Mouse (Mus musculus) midbrain, postnatal 0 days (tissue): ENCODE measurements around the gene Ctbs. TPM values are rescaled to one million over a fixed set of nuclear protein-coding genes. Genes with fewer than 3 reads are reported as not detected.
A peak's percentile ranks its signal among the peaks of the same experiment; 100 is the strongest.
"Not testable (repeated sequence)": the region's sequence is repeated elsewhere in the genome, so short reads cannot be mapped to it uniquely, and the experiment has no call there.

Source experiments
- ATAC-seq: fragments of 200-750 bp; cut with Nextera tagmentation; 2 replicates; pipeline ENCODE4 v1.8.0; 2017; ENCODE audit warnings: moderate number of reproducible peaks, mild to moderate bottlenecking, moderate TSS enrichment, moderate library complexity; ENCODE audit not compliant: low FRiP score
- DNase-seq: peaks from one replicate; pipeline ENCODE4 v3.0.0-alpha.2; 2015; ENCODE audit warnings: low spot score
- H3K27ac ChIP-seq: fragments of 300-500 bp; sonication (generic); 2 replicates; pipeline ENCODE4 v1.5.1; 2014; ENCODE audit warnings: low read depth, mild to moderate bottlenecking, low read length, mixed read lengths
- H3K27me3 ChIP-seq: fragments of 300-500 bp; sonication (generic); 2 replicates; pipeline ENCODE4 v1.6.1; 2014; ENCODE audit warnings: low read length, control low read depth, mixed read lengths; ENCODE audit not compliant: insufficient read depth
- H3K36me3 ChIP-seq: fragments of 300-500 bp; sonication (generic); 2 replicates; pipeline ENCODE4 v1.6.1; 2014; ENCODE audit warnings: low read length, control low read depth, mixed read lengths; ENCODE audit not compliant: insufficient read depth
- H3K4me1 ChIP-seq: fragments of 300-500 bp; sonication (generic); 2 replicates; pipeline ENCODE4 v1.6.1; 2014; ENCODE audit warnings: mild to moderate bottlenecking, control low read depth, antibody characterized with exemption, low read length, mixed read lengths; ENCODE audit not compliant: insufficient read depth
- H3K4me2 ChIP-seq: fragments of 300-500 bp; sonication (generic); 2 replicates; pipeline ENCODE4 v1.6.1; 2014; ENCODE audit warnings: low read depth, mild to moderate bottlenecking, low read length, mixed read lengths; ENCODE audit not compliant: poor library complexity, severe bottlenecking
- H3K4me3 ChIP-seq: fragments of 300-500 bp; sonication (generic); 2 replicates; pipeline ENCODE4 v1.5.1; 2014; ENCODE audit warnings: low read depth, mild to moderate bottlenecking, low read length, moderate library complexity
- H3K9ac ChIP-seq: fragments of 300-500 bp; sonication (generic); replicated peaks from 2 replicates; pipeline ENCODE4 v1.6.1; 2014; ENCODE audit warnings: mild to moderate bottlenecking, low read length, moderate library complexity, mixed read lengths; ENCODE audit not compliant: poor library complexity, severe bottlenecking
- H3K9me3 ChIP-seq: fragments of 300-500 bp; sonication (generic); 2 replicates; pipeline ENCODE4 v1.6.1; 2016; ENCODE audit warnings: low read length, control low read depth
- CTCF ChIP-seq: IDR thresholded peaks from 2 replicates; pipeline ENCODE4 v1.5.1; 2016; ENCODE audit warnings: antibody characterized with exemption, mild to moderate bottlenecking
- WGBS: fragments of 180-500 bp; shearing (Covaris S2); extraction: QIAGEN DNeasy Blood & Tissue Kit; methylation state at CpG from one replicate; pipeline ENCODE4 v1.1.7; 2014; 5-methylcytosine and 5-hydroxymethylcytosine counted together
- polyA plus RNA-seq: library from polyadenylated mRNA; unstranded; fragments of >200 nt; fragmentation: Nextera tagmentation; extraction: Ambion mirVana; gene quantifications from 2 replicates; pipeline ENCODE4 v1.2.1, GENCODE M21; 2015
- total RNA-seq: library from RNA; depleted of rRNA; stranded (reverse); fragments of >200 nt; gene quantifications from 2 replicates; pipeline ENCODE4 v1.2.3, GENCODE M21; 2014

Gene Ctbs
- total and polyA plus RNA-seq, 2 experiments from 2014 or later, result 4.7 to 6.3 TPM

- H3K9ac ChIP-seq, result no peak overlapping the region
- H3K36me3 ChIP-seq, result peaks cover 42% of the 10 kb centered on the region
- no peak for DNase-seq
- no peak overlapping the region for H3K4me3 ChIP-seq
- H3K27ac ChIP-seq, result no peak overlapping the region
- no peaks in the 10 kb centered on the region for H3K9me3 ChIP-seq
- no peaks in the 10 kb centered on the region for H3K27me3 ChIP-seq
- TF ChIP-seq CTCF, result peak; percentile 50
- H3K4me2 ChIP-seq, result no peak overlapping the region
- H3K4me1 ChIP-seq, result no peaks in the 10 kb centered on the region
- no peak for ATAC-seq
- WGBS, result 83% methylated on average over 7 of the region's 7 CpGs
These were observed 25.9 kb upstream of the Ctbs start for GRCm38 (mm10) chr3:146423710-146424109.

- no peak for ATAC-seq
- no peaks in the 10 kb centered on the region for H3K4me1 ChIP-seq
- TF ChIP-seq CTCF, result no peak
- no peak overlapping the region for H3K9ac ChIP-seq
- WGBS, result 70% methylated on average over 7 of the region's 7 CpGs
- H3K27ac ChIP-seq, result no peak overlapping the region
- H3K36me3 ChIP-seq, result peaks cover 40% of the 10 kb centered on the region
- H3K4me2 ChIP-seq, result no peak overlapping the region
- no peaks in the 10 kb centered on the region for H3K9me3 ChIP-seq
- DNase-seq, result no peak
- H3K4me3 ChIP-seq, result no peak overlapping the region
- H3K27me3 ChIP-seq, result no peaks in the 10 kb centered on the region
These were observed 25.2 kb upstream of the Ctbs start for GRCm38 (mm10) chr3:146424306-146424900.

- ATAC-seq, result no peak
These were observed 23.7 kb upstream of the Ctbs start for GRCm38 (mm10) chr3:146425902-146426301.

GRCm38 (mm10) chr3:146426489-146426888 lies 23.1 kb upstream of the Ctbs start:
- Histone ChIP-seq H3K9ac (no peak overlapping the region), H3K4me2 (no peak overlapping the region), H3K27me3 (no peaks in the 10 kb centered on the region), H3K4me1 (no peaks in the 10 kb centered on the region), H3K27ac (no peak overlapping the region), H3K36me3 (peaks cover 33% of the 10 kb centered on the region), H3K4me3 (no peak overlapping the region), H3K9me3 (no peaks in the 10 kb centered on the region)
- WGBS, result 77% methylated on average over 8 of the region's 8 CpGs
- no peak for TF ChIP-seq CTCF
- peak; percentile 42 for DNase-seq
- no peak for ATAC-seq

More at GRCm38 (mm10) chr3:146425902-146426301, 23.7 kb upstream of the Ctbs start:
- no peak for TF ChIP-seq CTCF
- H3K36me3 ChIP-seq, result peaks cover 31% of the 10 kb centered on the region
- H3K27ac ChIP-seq, result no peak overlapping the region
- no peak overlapping the region for H3K9ac ChIP-seq
- H3K4me3 ChIP-seq, result no peak overlapping the region
- H3K27me3 ChIP-seq, result no peaks in the 10 kb centered on the region
- H3K9me3 ChIP-seq, result no peaks in the 10 kb centered on the region
- 81% methylated on average over 7 of the region's 7 CpGs for WGBS
- no peak for DNase-seq
- no peak overlapping the region for H3K4me2 ChIP-seq
- H3K4me1 ChIP-seq, result no peaks in the 10 kb centered on the region

GRCm38 (mm10) chr3:146433063-146433462 lies 16.5 kb upstream of the Ctbs start:
- H3K27ac ChIP-seq, ATAC-seq, H3K4me3 ChIP-seq, H3K4me1 ChIP-seq, H3K9ac ChIP-seq, H3K9me3 ChIP-seq, H3K4me2 ChIP-seq, H3K27me3 ChIP-seq, DNase-seq: not testable (repeated sequence)
- WGBS, result 87% methylated on average over 11 of the region's 11 CpGs
- H3K36me3 ChIP-seq, result peaks cover 48% of the 10 kb centered on the region

- H3K36me3 ChIP-seq, result peaks cover 49% of the 10 kb centered on the region
- WGBS, result 93% methylated on average over 14 of the region's 14 CpGs
- ATAC-seq, result peak; percentile 47; the same call in 1 of the 2 replicates
These were observed 15.8 kb upstream of the Ctbs start for GRCm38 (mm10) chr3:146433681-146434350.

More at GRCm38 (mm10) chr3:146433681-146434350, 15.8 kb upstream of the Ctbs start:
- DNase-seq, result no peak
- H3K4me1 ChIP-seq, result no peaks in the 10 kb centered on the region
- no peaks in the 10 kb centered on the region for H3K27me3 ChIP-seq
- no peaks in the 10 kb centered on the region for H3K9me3 ChIP-seq
- H3K9ac ChIP-seq, result no peak overlapping the region
- no peak overlapping the region for H3K4me3 ChIP-seq
- H3K27ac ChIP-seq, result no peak overlapping the region
- H3K4me2 ChIP-seq, result no peak overlapping the region
- no peak for TF ChIP-seq CTCF
